Mouse (Mus musculus) embryo, embryonic 9.5 days (tissue): ENCODE data around the gene Pitx2.

Experiments used
- DNase-seq: peaks from one replicate; pipeline ENCODE4 v3.0.0-alpha.2; 2017; ENCODE audit errors: extremely low spot score

The Pitx2 gene

GRCm38 (mm10) chr3:129256766-129257165, 57.1 kb downstream of the Pitx2 start:
- DNase-seq = no peak

GRCm38 (mm10) chr3:129258497-129258896, 58.8 kb downstream of the Pitx2 start:
- DNase-seq = no peak
